Mouse (Mus musculus) E14TG2a.4 (cell line): ENCODE data around the gene Inpp5b.
"Not testable (repeated sequence)": the region's sequence is repeated elsewhere in the genome, so short reads cannot be mapped to it uniquely, and the experiment has no call there.

Experiments
- H3K27me3 ChIP-seq: 2 replicates; pipeline ENCODE4 v1.6.1; 2014; ENCODE audit warnings: low read length, control low read depth; ENCODE audit not compliant: insufficient read depth
- H3K36me3 ChIP-seq: 2 replicates; pipeline ENCODE4 v1.6.1; 2014; ENCODE audit warnings: low read length, control low read depth; ENCODE audit not compliant: insufficient read depth
- H3K4me1 ChIP-seq: replicated peaks from 2 replicates; pipeline ENCODE4 v1.6.1; 2014; ENCODE audit warnings: low read depth, low read length, control low read depth
- H3K4me3 ChIP-seq: replicated peaks from 2 replicates; pipeline ENCODE4 v1.5.1; 2014; ENCODE audit warnings: mild to moderate bottlenecking, low read length
- H3K9me3 ChIP-seq: 2 replicates; pipeline ENCODE4 v1.6.1; 2014; ENCODE audit warnings: low read length, control low read depth
- CTCF ChIP-seq: conservative IDR thresholded peaks from 2 replicates; pipeline ENCODE4 v1.5.1; 2014; ENCODE audit warnings: low read length
- NANOG ChIP-seq: IDR thresholded peaks from 2 replicates; pipeline ENCODE4 v1.6.1; 2014; ENCODE audit warnings: borderline replicate concordance, low read length, mixed read lengths
- POU5F1 ChIP-seq: IDR thresholded peaks from 2 replicates; pipeline ENCODE4 v1.6.1; 2014; ENCODE audit warnings: low read length, borderline replicate concordance

Gene Inpp5b

DNA sequence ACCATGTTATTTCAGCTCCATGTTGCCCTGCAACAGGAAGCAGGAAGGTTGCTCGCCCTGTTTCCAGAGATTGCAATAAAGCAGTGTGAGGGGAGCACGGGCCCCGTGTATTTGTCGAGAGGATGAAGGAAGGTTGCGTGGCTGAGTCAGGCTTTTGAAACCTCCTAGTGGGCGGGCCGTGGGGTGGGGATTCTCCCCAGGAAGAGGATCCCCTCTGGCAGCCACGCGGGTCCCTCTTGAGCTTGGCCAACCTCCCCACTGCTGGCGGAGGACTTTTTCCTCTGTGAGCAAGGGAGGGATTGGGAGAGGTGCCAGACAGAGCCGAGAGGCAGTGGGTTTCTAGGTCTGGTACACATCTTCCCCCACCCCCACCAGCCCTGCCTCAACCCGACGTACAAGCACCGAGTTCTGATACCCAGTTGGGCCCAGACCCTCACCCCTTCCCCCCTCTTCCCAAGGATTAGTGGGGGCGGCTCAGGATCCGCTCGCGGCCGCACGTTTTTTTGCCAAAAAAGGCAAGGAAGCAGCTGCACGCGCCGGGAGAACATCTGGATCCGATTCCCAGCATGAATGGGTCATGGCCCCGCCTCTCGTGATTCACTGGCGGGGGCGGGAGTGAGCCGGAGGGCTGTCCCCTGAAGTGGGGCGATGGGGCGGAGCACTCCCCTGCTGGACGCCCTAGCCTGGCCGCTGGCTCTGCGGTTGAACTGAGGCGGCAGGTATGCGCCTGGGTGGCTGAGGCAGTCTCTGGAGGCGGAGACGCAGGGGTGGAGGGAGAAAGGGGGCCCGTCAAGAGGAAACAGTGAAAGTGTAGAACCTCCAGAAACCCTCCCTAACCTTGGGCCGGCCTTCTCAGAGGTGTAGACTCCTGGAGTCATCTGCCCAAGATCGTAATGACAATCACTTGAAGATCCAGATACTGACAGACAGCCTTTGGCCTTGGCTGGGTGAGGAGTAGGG lies 32.9 kb upstream of the Inpp5b start:
- TF ChIP-seq NANOG = no peak
- TF ChIP-seq CTCF = no peak
- no peak for TF ChIP-seq POU5F1
- Histone ChIP-seq H3K36me3 (peaks cover 17% of the 10 kb centered on the region), H3K27me3 (peaks cover 8% of the 10 kb centered on the region), H3K4me3 (peak overlapping the region; percentile 73), H3K9me3 (no peaks in the 10 kb centered on the region), H3K4me1 (peaks cover 81% of the 10 kb centered on the region)

DNA sequence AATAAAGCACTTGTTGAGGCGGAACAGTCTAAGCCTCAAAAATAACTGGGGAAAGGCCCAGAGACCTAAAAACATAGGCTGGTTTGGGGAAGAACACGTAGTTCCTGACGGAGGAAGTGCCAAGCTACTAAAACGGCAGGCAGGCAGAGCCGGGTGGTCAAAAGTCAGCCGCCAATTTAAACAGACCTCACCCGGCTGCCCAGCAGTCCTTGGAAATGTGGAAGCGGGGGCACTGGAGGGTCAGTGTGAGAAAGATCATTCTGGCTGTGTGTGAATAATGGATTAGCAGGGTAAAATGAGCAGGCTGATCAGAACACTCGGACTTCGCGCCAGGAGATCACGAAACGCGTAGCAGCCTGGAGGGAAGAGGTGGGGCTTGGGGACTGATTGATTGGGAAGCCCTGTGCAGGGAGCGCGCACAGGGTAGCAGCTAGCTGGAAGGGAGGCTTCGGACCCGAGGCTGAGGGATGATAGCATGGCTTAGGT lies 31.6 kb upstream of the Inpp5b start:
- H3K4me3 ChIP-seq = peak overlapping the region; percentile 70
- peaks cover 17% of the 10 kb centered on the region for H3K36me3 ChIP-seq
- peaks cover 1% of the 10 kb centered on the region; the same call in 1 of the 2 replicates for H3K27me3 ChIP-seq
- TF ChIP-seq NANOG (peak; percentile 75; the same call in 1 of the 2 replicates), CTCF (no peak), POU5F1 (no peak)
- H3K9me3 ChIP-seq = no peaks in the 10 kb centered on the region
- H3K4me1 ChIP-seq = peaks cover 73% of the 10 kb centered on the region

DNA sequence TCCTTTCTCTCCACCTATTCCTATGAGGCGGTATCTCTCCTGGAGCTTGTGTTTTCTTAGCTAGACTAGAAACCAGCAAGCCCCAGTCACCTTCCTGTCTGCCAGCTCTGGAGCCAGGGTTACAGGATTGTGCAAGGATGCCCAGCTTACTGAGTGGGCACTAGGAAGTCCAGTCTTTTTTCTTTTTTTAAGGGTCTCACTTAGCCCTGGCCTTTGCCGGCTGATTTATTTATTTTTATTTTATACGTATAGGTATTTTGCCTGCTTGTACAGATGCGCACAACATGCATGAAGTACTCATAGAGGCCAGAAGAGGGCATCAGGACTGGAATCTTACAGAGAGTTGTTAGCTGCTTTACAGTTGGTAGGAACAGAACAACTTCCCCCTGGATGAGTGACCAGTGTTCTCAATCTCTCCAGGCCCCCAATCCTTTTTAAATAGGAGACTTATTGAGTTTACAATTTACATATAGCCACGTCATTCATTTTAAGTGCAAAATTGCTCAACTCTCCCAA lies 30.8 kb upstream of the Inpp5b start:
- Histone ChIP-seq H3K9me3 (no peaks in the 10 kb centered on the region), H3K36me3 (peaks cover 16% of the 10 kb centered on the region), H3K4me1 (peaks cover 71% of the 10 kb centered on the region), H3K27me3 (no peaks in the 10 kb centered on the region), H3K4me3 (0 out of 2 replicates have a peak overlapping the region, but pooled peaks have one; percentile 70)
- TF ChIP-seq NANOG = no peak
- peak; percentile 65 for TF ChIP-seq CTCF
- no peak for TF ChIP-seq POU5F1

DNA sequence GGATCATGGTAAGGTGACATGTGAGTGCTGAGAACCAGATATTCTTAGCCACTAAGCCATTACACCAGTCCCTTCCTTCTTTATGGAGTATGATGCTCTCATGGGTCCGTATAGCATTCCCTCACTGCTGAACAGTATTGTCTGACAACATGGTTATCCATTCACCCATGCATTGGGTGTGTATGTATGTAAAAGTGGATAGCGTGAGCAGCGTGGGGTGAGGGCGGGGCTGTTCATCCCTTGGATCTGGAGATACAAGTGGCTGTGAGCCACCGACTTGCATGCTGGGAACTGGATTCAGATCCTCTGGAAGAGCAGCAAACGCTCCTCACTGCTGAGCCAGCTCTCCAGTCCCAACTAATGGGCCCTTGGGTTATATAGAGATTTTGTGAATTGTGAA lies 29.0 kb upstream of the Inpp5b start:
- TF ChIP-seq POU5F1 (no peak), CTCF (no peak), NANOG (no peak)
- Histone ChIP-seq H3K9me3 (no peaks in the 10 kb centered on the region), H3K4me1 (peaks cover 59% of the 10 kb centered on the region), H3K36me3 (peaks cover 23% of the 10 kb centered on the region), H3K27me3 (no peaks in the 10 kb centered on the region), H3K4me3 (no peak overlapping the region)

DNA sequence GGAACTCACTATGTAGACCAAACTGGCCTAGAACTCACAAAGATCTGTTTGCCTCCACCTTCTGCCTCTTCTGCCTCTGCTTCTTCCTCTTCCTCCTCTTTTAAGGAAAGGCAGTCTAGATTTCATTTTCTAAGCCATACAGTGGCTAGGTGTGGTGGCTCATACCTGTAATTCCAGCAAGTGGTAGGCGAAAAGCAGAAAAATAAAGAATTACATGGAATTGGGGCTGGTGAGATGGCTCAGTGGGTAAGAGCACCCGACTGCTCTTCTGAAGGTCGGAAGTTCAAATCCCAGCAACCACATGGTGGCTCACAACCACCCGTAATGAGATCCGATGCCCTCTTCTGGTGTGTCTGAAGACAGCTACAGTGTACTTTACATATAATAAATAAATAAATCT lies 27.8 kb upstream of the Inpp5b start:
- Histone ChIP-seq H3K36me3 (peaks cover 35% of the 10 kb centered on the region), H3K4me1 (peaks cover 49% of the 10 kb centered on the region)
- not testable (repeated sequence) for H3K4me3 ChIP-seq, H3K27me3 ChIP-seq, H3K9me3 ChIP-seq

DNA sequence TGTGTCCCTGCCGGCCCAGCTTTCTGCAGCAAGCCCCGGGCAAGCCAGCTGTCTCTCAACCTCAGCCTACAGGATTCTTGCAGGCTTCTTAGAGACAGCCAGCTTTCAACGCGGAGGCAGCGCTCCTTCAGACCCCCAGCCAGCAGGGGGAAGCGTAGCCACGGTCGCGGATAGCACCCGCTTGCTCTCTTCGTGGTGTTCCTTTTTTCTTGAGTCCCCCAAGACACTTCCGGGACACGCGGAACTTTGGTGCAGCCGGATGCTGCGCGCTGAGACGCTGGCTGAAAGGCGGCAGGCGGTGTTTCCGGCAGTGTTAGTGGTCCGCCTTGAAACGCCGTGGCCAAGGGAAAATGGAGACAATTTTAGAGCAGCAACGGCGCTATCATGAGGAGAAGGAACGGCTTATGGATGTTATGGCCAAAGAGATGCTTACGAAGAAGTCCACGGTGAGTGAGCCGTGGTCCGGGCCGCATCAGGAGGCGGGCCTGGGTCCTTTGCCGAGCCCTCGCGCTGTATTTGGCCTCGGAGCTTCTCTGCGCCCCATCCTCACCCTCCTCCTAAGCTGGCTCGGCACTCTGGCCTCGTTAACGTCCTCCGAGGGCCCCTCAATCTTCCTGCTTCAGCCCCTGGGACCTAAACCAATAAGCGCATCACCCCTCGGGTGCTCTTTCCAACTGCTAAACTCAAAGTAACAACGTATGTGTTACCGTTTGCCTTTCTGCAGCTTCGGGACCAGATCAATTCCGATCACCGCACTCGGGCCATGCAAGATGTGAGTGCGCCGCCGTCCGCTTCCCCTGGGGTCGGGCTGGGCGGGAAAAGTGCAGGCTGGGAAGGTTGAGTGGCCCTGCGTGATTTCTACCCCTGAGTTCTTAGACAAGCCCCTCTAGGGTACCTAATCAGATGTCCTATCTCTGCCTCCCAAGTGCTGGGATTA lies 26.8 kb upstream of the Inpp5b start, which contains the start of gene Sf3a3:
Gene Sf3a3 (plus strand): TSS at position 232 of the 937 bp plus-strand sequence.
- H3K4me3 ChIP-seq = peak within 1 kb of the TSS; percentile 99
- TF ChIP-seq NANOG (no peak), CTCF (peak; percentile 30)
- peaks cover 41% of the 10 kb centered on the region for H3K4me1 ChIP-seq
- H3K27me3 ChIP-seq = no peaks in the 10 kb centered on the region
- H3K36me3 ChIP-seq = peaks cover 44% of the 10 kb centered on the region
- H3K9me3 ChIP-seq = no peaks in the 10 kb centered on the region

DNA sequence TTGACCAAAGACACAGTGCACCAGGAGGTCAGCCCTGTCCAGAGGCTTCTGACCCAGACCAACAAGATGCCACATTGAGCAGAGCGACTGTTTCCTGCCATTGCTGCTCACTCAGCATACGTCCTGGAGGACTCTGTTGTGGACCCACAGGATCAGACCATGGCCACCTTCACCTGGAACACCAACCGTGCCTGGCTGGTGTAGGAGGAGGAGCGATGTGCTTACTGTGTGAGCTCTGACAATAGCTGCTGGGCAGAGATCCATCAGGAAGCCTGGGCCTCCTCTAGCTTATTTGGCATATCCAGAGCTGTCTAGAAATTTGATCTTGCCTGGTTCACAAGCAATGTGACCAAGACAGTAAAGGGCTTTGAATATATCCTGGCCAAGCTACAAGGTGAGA lies 22.5 kb upstream of the Inpp5b start:
- no peak for TF ChIP-seq NANOG
- no peaks in the 10 kb centered on the region for H3K27me3 ChIP-seq
- peaks cover 86% of the 10 kb centered on the region for H3K36me3 ChIP-seq
- H3K9me3 ChIP-seq = no peaks in the 10 kb centered on the region
- no peak overlapping the region for H3K4me3 ChIP-seq
- H3K4me1 ChIP-seq = peaks cover 15% of the 10 kb centered on the region

DNA sequence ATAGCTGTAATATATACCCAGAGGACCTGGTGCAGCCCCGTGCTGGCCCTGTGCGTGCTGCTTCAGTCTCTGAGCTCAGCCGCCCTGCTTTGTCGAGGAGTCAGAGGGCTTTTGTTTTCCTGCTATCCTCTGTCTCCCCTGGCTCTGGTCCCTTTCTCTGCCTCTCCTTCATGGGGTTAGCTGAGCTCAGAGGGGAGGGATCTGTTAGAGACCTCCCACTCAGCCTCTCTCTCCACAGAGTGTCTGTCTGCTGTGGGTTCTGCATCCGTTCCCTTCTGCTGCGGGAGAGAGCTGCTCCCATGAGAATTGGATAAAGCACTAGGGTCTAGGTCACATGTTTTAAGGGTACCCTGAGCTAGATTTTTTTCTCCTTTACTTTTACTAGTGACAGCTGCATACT lies 15.5 kb upstream of the Inpp5b start:
- Histone ChIP-seq H3K4me3 (no peak overlapping the region), H3K27me3 (no peaks in the 10 kb centered on the region), H3K36me3 (peaks cover 100% of the 10 kb centered on the region), H3K9me3 (no peaks in the 10 kb centered on the region), H3K4me1 (peaks cover 19% of the 10 kb centered on the region)
- TF ChIP-seq CTCF (no peak), NANOG (no peak), POU5F1 (no peak)
